Comparison of ENCODE assay signal across 9 mouse cellular contexts in the genomic region with DNA sequence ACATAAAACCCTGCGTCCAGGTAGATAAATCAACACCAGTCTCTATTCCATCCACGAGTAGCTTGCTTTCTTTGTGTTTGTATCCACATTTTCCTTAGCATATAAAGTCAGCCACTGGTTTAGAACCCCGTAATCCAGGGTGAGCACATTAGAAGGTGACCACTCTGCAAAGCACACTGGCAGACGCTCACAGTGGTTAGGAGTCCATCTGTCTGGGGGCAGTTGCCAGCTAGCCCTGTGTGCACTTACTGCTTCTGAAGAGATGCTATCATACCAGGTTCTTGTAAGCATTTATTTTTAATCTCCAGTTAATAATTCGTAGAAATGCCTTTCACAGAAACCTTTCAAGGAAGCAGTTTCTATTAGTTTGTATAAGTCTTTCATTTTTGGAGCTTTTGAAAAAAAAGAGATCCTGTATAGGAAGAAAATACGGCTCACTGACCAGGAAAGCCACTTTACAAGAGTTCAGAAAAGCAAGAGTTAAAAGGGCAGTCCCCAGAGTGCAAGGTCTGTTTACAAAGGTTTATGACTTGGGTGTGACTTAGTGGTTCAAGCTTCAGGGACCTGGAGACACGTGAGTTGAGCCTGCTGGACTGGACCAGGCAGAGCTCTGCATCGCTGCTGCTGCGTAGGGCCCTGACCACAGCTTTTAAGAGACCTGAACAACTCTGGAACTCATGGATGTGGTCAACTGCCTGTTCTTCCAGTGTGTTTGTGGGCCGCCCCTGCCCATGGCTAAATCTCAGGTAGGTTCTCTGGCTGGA.
DNase-seq lines count a peak whose midpoint lies in the region; ATAC-seq and TF ChIP-seq lines count a peak whose summit lies in the region.
"Had no signal": no experiment of that assay in that cellular context is flagged by ENCODE, and none has a peak within 500 bp of the region (broad histone marks: within the 10 kb centered on the region; RNA-seq: fewer than 3 reads in every experiment).

No protein-coding gene starts in this region.

- H3K9me3 ChIP-seq in limb, embryonic 15.5 days: no peaks in the 10 kb centered on the region
- no peaks in the 10 kb centered on the region for H3K9me3 ChIP-seq in limb, embryonic 10.5 days (replicated peaks)
- H3K9me3 ChIP-seq in intestine, embryonic 15.5 days: no peaks in the 10 kb centered on the region
- H3K9me3 ChIP-seq in kidney, postnatal 0 days (replicated peaks; ENCODE audit: low read length): no peaks in the 10 kb centered on the region
- H3K9me3 ChIP-seq in stomach, embryonic 14.5 days (ENCODE audit: control insufficient read depth, low read depth, low read length): no peaks in the 10 kb centered on the region
- no peaks in the 10 kb centered on the region for H3K9me3 ChIP-seq in hindbrain, embryonic 16.5 days (ENCODE audit: control insufficient read depth, low read length)

- H3K9ac ChIP-seq in limb, embryonic 15.5 days: no peak overlapping the region
- H3K9ac ChIP-seq in intestine, embryonic 15.5 days: 0 out of 2 replicates have a peak overlapping the region, but pooled peaks have one; percentile 2
- H3K9ac ChIP-seq in kidney, postnatal 0 days (ENCODE audit: low read depth, low read length): no peak overlapping the region
- H3K9ac ChIP-seq in stomach, embryonic 14.5 days (replicated peaks; ENCODE audit: low read depth, low read length): no peak overlapping the region
- no peak overlapping the region for H3K9ac ChIP-seq in hindbrain, embryonic 16.5 days (ENCODE audit: low read depth, low read length)

- ATAC-seq in limb, embryonic 15.5 days (ENCODE audit: insufficient number of reproducible peaks, low FRiP score, low TSS enrichment, low read depth): no peak
- peak; percentile 93 for ATAC-seq in intestine, embryonic 15.5 days
- ATAC-seq in kidney, postnatal 0 days (replicated peaks; ENCODE audit: low FRiP score, low read depth): peak; percentile 91
- 0 out of 2 replicates have a peak, but pooled peaks have one; percentile 64 for ATAC-seq in stomach, embryonic 14.5 days (ENCODE audit: insufficient number of reproducible peaks, insufficient read depth, low FRiP score, low read depth)
- no peak for ATAC-seq in hindbrain, embryonic 16.5 days

- H3K4me2 ChIP-seq in limb, embryonic 15.5 days: no peak overlapping the region
- peak overlapping the region; percentile 46 for H3K4me2 ChIP-seq in intestine, embryonic 15.5 days (replicated peaks)
- H3K4me2 ChIP-seq in kidney, postnatal 0 days (ENCODE audit: low read length): 0 out of 2 replicates have a peak overlapping the region, but pooled peaks have one; percentile 6
- H3K4me2 ChIP-seq in stomach, embryonic 14.5 days (replicated peaks; ENCODE audit: low read depth, low read length): peak overlapping the region; percentile 11
- no peak overlapping the region for H3K4me2 ChIP-seq in hindbrain, embryonic 16.5 days (ENCODE audit: low read length)

- H3K27me3 ChIP-seq in limb, embryonic 15.5 days: no peaks in the 10 kb centered on the region
- H3K27me3 ChIP-seq in limb, embryonic 10.5 days (ENCODE audit: low read depth, poor library complexity, severe bottlenecking): no peaks in the 10 kb centered on the region
- H3K27me3 ChIP-seq in intestine, embryonic 15.5 days (replicated peaks): no peaks in the 10 kb centered on the region
- no peaks in the 10 kb centered on the region for H3K27me3 ChIP-seq in kidney, postnatal 0 days (ENCODE audit: insufficient read depth, low read length)
- no peaks in the 10 kb centered on the region for H3K27me3 ChIP-seq in stomach, embryonic 14.5 days (ENCODE audit: control insufficient read depth, insufficient read depth, low read length)
- no peaks in the 10 kb centered on the region for H3K27me3 ChIP-seq in hindbrain, embryonic 16.5 days (replicated peaks; ENCODE audit: control insufficient read depth, insufficient read depth, low read length)

- peaks cover 34% of the 10 kb centered on the region for H3K4me1 ChIP-seq in limb, embryonic 15.5 days
- H3K4me1 ChIP-seq in limb, embryonic 10.5 days: peaks cover 9% of the 10 kb centered on the region; the same call in 1 of the 2 replicates
- peaks cover 17% of the 10 kb centered on the region for H3K4me1 ChIP-seq in intestine, embryonic 15.5 days (replicated peaks)
- 0 out of 2 replicates have a peak, but pooled peaks cover 10% of the 10 kb centered on the region for H3K4me1 ChIP-seq in kidney, postnatal 0 days (replicated peaks; ENCODE audit: insufficient read depth, low read length)
- peaks cover 13% of the 10 kb centered on the region; the same call in 1 of the 2 replicates for H3K4me1 ChIP-seq in stomach, embryonic 14.5 days (ENCODE audit: control insufficient read depth, insufficient read depth, low read length)
- H3K4me1 ChIP-seq in hindbrain, embryonic 16.5 days (ENCODE audit: control insufficient read depth, insufficient read depth, low read depth, low read length): 0 out of 2 replicates have a peak, but pooled peaks cover 3% of the 10 kb centered on the region

- H3K4me3 ChIP-seq in limb, embryonic 15.5 days: no peak overlapping the region
- no peak overlapping the region for H3K4me3 ChIP-seq in limb, embryonic 10.5 days
- peak overlapping the region; percentile 24 for H3K4me3 ChIP-seq in intestine, embryonic 15.5 days (replicated peaks)
- no peak overlapping the region for H3K4me3 ChIP-seq in kidney, postnatal 0 days (replicated peaks; ENCODE audit: low read depth, low read length)
- no peak overlapping the region for H3K4me3 ChIP-seq in stomach, embryonic 14.5 days (ENCODE audit: low read depth, low read length)
- no peak overlapping the region for H3K4me3 ChIP-seq in hindbrain, embryonic 16.5 days (ENCODE audit: low read length)

- 0 out of 2 replicates have a peak overlapping the region, but pooled peaks have one; percentile 22 for H3K27ac ChIP-seq in limb, embryonic 15.5 days
- no peak overlapping the region for H3K27ac ChIP-seq in limb, embryonic 10.5 days
- peak overlapping the region; percentile 62; the same call in 1 of the 2 replicates for H3K27ac ChIP-seq in intestine, embryonic 15.5 days
- peak overlapping the region; percentile 51 for H3K27ac ChIP-seq in kidney, postnatal 0 days
- no peak overlapping the region for H3K27ac ChIP-seq in stomach, embryonic 14.5 days (ENCODE audit: low read length)
- no peak overlapping the region for H3K27ac ChIP-seq in hindbrain, embryonic 16.5 days (ENCODE audit: low read depth, low read length)

- H3K36me3 ChIP-seq in limb, embryonic 15.5 days: no peaks in the 10 kb centered on the region
- H3K36me3 ChIP-seq in limb, embryonic 10.5 days: no peaks in the 10 kb centered on the region
- no peaks in the 10 kb centered on the region for H3K36me3 ChIP-seq in intestine, embryonic 15.5 days
- H3K36me3 ChIP-seq in kidney, postnatal 0 days (ENCODE audit: insufficient read depth, low read length): 0 out of 2 replicates have a peak, but pooled peaks cover 4% of the 10 kb centered on the region
- H3K36me3 ChIP-seq in stomach, embryonic 14.5 days (ENCODE audit: control insufficient read depth, insufficient read depth, low read length): no peaks in the 10 kb centered on the region
- H3K36me3 ChIP-seq in hindbrain, embryonic 16.5 days (ENCODE audit: control insufficient read depth, insufficient read depth, low read length): no peaks in the 10 kb centered on the region

- no peak for TF ChIP-seq CTCF in kidney, postnatal 0 days (IDR thresholded peaks at IDR 0.05; ENCODE audit: low read depth)

- no peak for DNase-seq in limb, embryonic 10.5 days (ENCODE audit: low spot score)
- peak; percentile 85 for DNase-seq in kidney, postnatal 0 days (ENCODE audit: low spot score)
- DNase-seq in thymus, adult 18-20 months: no peak
- no peak for DNase-seq in left cerebral cortex, adult 9 months (ENCODE audit: low spot score in 2 of 2)
- DNase-seq: left cerebral cortex, postnatal 4 days had no signal

- 53% methylated on average over 10 of the region's 10 CpGs for WGBS in limb, embryonic 15.5 days
- 51% methylated on average over 10 of the region's 10 CpGs for WGBS in limb, embryonic 10.5 days
- WGBS in intestine, embryonic 15.5 days: 49% methylated on average over 10 of the region's 10 CpGs
- WGBS in kidney, postnatal 0 days: 34% methylated on average over 10 of the region's 10 CpGs
- WGBS in stomach, embryonic 14.5 days: 55% methylated on average over 10 of the region's 10 CpGs
- 81% methylated on average over 10 of the region's 10 CpGs for WGBS in hindbrain, embryonic 16.5 days

Comparison
In these comparisons a context has a peak if more than half of its experiments do, and no peak if none do; other contexts are left out.
1. H3K27ac ChIP-seq: peak in limb, embryonic 15.5 days (single experiment), intestine, embryonic 15.5 days (single experiment) and kidney, postnatal 0 days (single experiment); none in limb, embryonic 10.5 days (single experiment), stomach, embryonic 14.5 days (single experiment) and hindbrain, embryonic 16.5 days (single experiment).
2. ATAC-seq: peak in intestine, embryonic 15.5 days (single experiment), kidney, postnatal 0 days (single experiment) and stomach, embryonic 14.5 days (single experiment); none in limb, embryonic 15.5 days (single experiment) and hindbrain, embryonic 16.5 days (single experiment).
3. H3K4me2 ChIP-seq: peak in intestine, embryonic 15.5 days (single experiment), kidney, postnatal 0 days (single experiment) and stomach, embryonic 14.5 days (single experiment); none in limb, embryonic 15.5 days (single experiment) and hindbrain, embryonic 16.5 days (single experiment).